Mouse (Mus musculus) stomach, embryonic 16.5 days (tissue): ENCODE data around the gene Sspn. TPM values are rescaled to one million over a fixed set of nuclear protein-coding genes. Genes with fewer than 3 reads are reported as not detected.

Experiments used
- ATAC-seq: fragments of 200-750 bp; cut with Nextera tagmentation; 2 replicates; pipeline ENCODE4 v1.8.0; 2017; ENCODE audit warnings: moderate number of reproducible peaks, moderate TSS enrichment; ENCODE audit not compliant: insufficient read depth, low FRiP score
- H3K27ac ChIP-seq: fragments of 300-500 bp; sonication (generic); 2 replicates; pipeline ENCODE4 v1.5.1; 2014; ENCODE audit warnings: low read length
- H3K27me3 ChIP-seq: fragments of 300-500 bp; sonication (generic); 2 replicates; pipeline ENCODE4 v1.6.1; 2014; ENCODE audit warnings: low read length, control low read depth, mixed read lengths; ENCODE audit not compliant: control insufficient read depth, insufficient read depth
- H3K36me3 ChIP-seq: fragments of 300-500 bp; sonication (generic); 2 replicates; pipeline ENCODE4 v1.6.1; 2014; ENCODE audit warnings: low read length; ENCODE audit not compliant: control insufficient read depth, insufficient read depth
- H3K4me1 ChIP-seq: fragments of 300-500 bp; sonication (generic); 2 replicates; pipeline ENCODE4 v1.6.1; 2014; ENCODE audit warnings: low read length, control low read depth, mixed read lengths; ENCODE audit not compliant: control insufficient read depth, insufficient read depth
- H3K4me2 ChIP-seq: fragments of 300-500 bp; sonication (generic); 2 replicates; pipeline ENCODE4 v1.6.1; 2014; ENCODE audit warnings: low read depth, low read length, mixed read lengths
- H3K4me3 ChIP-seq: fragments of 300-500 bp; sonication (generic); replicated peaks from 2 replicates; pipeline ENCODE4 v1.5.1; 2014; ENCODE audit warnings: mild to moderate bottlenecking, low read length
- H3K9ac ChIP-seq: fragments of 300-500 bp; sonication (generic); 2 replicates; pipeline ENCODE4 v1.6.1; 2014; ENCODE audit warnings: low read length
- H3K9me3 ChIP-seq: fragments of 300-500 bp; sonication (generic); replicated peaks from 2 replicates; pipeline ENCODE4 v1.6.1; 2016; ENCODE audit warnings: low read length, control low read depth; ENCODE audit not compliant: control insufficient read depth
- WGBS: fragments of 180-500 bp; shearing (Covaris S2); extraction: QIAGEN DNeasy Blood & Tissue Kit; methylation state at CpG from one replicate; pipeline ENCODE4 v1.1.7; 2014; 5-methylcytosine and 5-hydroxymethylcytosine counted together
- polyA plus RNA-seq: library from polyadenylated mRNA; unstranded; fragments of >200 nt; fragmentation: Nextera tagmentation; extraction: Ambion mirVana; gene quantifications from 2 replicates; pipeline ENCODE4 v1.2.1, GENCODE M21; 2015

Sspn gene
- polyA plus RNA-seq, 1 experiment from 2014 or later = 17.5 TPM

DNA sequence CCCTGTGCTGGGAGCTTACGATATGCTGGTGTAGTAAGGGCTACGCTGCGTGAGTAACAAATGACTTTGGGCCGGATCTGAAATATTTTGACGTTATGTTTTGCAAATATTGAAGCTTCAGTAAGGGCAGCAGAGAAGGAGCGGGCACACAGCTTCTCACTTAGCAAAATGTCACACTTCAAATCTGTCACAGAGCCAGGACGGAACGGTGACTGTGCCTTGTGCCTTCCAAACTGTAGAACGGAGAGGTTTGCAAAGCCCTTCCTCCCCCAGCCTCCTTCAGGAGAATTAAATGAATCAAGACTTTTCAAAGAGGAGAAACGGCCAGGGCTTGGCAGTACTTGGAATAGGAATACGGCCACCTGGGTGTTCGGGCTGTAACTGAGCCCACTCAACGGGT lies 32.5 kb downstream of the Sspn start:
- no peak overlapping the region for H3K4me2 ChIP-seq
- no peaks in the 10 kb centered on the region for H3K4me1 ChIP-seq
- H3K9ac ChIP-seq = no peak overlapping the region
- H3K27me3 ChIP-seq = no peaks in the 10 kb centered on the region
- ATAC-seq = no peak
- whole genome bisulfite sequencing = 85% methylated on average over 13 of the region's 13 CpGs
- H3K36me3 ChIP-seq = no peaks in the 10 kb centered on the region
- no peak overlapping the region for H3K27ac ChIP-seq
- H3K9me3 ChIP-seq = no peaks in the 10 kb centered on the region
- H3K4me3 ChIP-seq = no peak overlapping the region

DNA sequence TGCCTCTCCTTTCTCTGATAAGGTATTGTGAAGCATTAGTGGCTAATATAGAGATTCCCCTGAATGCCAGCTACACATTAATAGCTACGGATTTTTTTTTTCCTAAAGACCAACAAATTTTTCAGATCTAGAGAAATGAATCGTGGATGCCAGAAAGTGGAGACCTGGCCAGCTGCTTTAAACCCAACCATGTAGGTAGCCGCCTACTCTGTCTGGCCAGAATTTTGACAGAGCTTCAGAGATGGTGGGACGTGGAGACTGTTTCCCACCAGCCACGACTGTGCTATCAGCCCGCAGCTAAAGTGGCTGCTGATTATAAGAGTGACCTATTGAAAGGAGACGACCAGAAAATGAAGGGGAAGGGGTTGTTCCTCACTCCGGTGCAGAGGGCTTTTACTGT lies 36.3 kb downstream of the Sspn start:
- ATAC-seq = no peak

DNA sequence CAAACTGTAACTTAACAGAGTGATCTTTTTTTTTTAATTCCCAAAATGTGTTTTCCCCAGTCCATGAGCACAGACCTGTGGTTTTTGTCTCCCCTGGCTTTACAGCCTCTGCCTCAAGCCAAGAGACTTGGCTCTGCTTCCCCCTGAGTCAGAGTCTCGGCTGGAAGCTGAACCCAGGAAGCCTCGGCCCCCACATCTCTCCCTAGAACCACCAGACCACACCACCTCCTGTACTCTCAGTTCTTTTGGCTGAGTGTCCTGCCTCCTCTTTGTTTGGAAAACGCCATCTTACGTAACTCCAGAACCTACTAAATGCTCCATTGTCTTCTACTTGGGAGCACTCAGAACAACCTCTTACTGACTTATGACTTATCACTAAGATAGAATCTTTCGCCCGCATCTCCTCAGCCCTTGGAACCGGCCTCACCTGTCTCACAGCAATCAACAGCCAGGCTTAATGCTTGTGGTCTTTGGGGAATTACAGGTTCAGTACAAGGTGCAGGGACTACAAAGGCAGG lies 36.9 kb downstream of the Sspn start:
- no peaks in the 10 kb centered on the region for H3K27me3 ChIP-seq
- peak overlapping the region; percentile 59; the same call in 1 of the 2 replicates for H3K27ac ChIP-seq

More for the DNA sequence above, 36.3 kb downstream of the Sspn start:
- Histone ChIP-seq H3K4me3 (no peak overlapping the region), H3K27me3 (no peaks in the 10 kb centered on the region), H3K4me2 (no peak overlapping the region), H3K36me3 (no peaks in the 10 kb centered on the region), H3K4me1 (no peaks in the 10 kb centered on the region), H3K27ac (peak overlapping the region; percentile 59), H3K9me3 (no peaks in the 10 kb centered on the region), H3K9ac (no peak overlapping the region)
- WGBS = 60% methylated on average over 8 of the region's 8 CpGs

DNA sequence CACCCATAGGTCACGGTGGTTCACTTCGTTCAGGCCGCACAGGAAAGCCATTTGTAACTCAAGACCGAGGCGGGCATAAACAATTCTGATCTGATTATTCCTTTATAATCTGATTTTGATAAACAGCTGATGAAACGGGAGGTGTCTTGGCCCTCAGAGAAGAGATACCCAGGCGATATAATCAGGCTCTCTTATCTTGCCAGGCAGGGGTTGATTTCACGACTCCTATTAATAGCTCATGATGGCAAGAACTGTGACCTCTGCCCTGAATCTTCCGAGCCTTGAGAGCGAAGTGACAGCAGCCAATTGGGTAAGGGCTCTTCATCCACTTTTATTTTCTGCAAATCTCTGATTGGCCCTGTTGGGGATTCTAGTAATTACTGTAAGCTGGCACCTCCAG lies 37.4 kb downstream of the Sspn start:
- Histone ChIP-seq H3K36me3 (no peaks in the 10 kb centered on the region), H3K4me2 (no peak overlapping the region), H3K9ac (no peak overlapping the region), H3K4me3 (no peak overlapping the region), H3K9me3 (no peaks in the 10 kb centered on the region), H3K4me1 (no peaks in the 10 kb centered on the region), H3K27ac (no peak overlapping the region), H3K27me3 (no peaks in the 10 kb centered on the region)
- no peak for ATAC-seq
- WGBS = 37% methylated on average over 10 of the region's 10 CpGs

More for the DNA sequence above, 36.9 kb downstream of the Sspn start:
- H3K4me1 ChIP-seq = no peaks in the 10 kb centered on the region
- H3K4me3 ChIP-seq = no peak overlapping the region
- no peak; the same call in 1 of the 2 replicates for ATAC-seq
- no peaks in the 10 kb centered on the region for H3K36me3 ChIP-seq
- H3K4me2 ChIP-seq = no peak overlapping the region
- H3K9ac ChIP-seq = no peak overlapping the region
- WGBS = 40% methylated on average over 7 of the region's 7 CpGs
- H3K9me3 ChIP-seq = no peaks in the 10 kb centered on the region

DNA sequence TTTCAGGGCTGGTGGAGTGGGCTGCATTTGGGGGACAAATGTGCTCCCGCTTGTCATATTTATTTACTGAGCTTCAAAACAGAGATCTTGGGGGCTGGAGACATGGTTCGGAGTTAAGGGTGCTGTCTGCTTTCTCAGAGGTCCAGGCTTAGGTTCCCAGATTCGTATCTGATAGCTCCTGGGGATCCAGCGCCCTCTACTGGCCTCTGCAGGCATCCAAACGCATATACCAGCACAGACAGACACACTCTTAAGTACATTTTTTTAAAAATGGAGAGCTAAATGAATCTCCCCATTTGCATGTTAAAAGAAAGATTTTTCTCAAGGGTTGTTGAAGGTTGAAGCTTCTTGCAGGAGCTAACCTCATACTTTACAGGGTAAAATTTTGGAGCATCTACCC lies 38.1 kb downstream of the Sspn start:
- ATAC-seq = no peak
- no peak overlapping the region for H3K9ac ChIP-seq
- H3K27me3 ChIP-seq = no peaks in the 10 kb centered on the region
- WGBS = 79% methylated on average over 5 of the region's 5 CpGs
- no peaks in the 10 kb centered on the region for H3K36me3 ChIP-seq
- no peak overlapping the region for H3K4me3 ChIP-seq
- no peaks in the 10 kb centered on the region for H3K9me3 ChIP-seq
- H3K4me1 ChIP-seq = no peaks in the 10 kb centered on the region
- H3K27ac ChIP-seq = no peak overlapping the region
- no peak overlapping the region for H3K4me2 ChIP-seq

DNA sequence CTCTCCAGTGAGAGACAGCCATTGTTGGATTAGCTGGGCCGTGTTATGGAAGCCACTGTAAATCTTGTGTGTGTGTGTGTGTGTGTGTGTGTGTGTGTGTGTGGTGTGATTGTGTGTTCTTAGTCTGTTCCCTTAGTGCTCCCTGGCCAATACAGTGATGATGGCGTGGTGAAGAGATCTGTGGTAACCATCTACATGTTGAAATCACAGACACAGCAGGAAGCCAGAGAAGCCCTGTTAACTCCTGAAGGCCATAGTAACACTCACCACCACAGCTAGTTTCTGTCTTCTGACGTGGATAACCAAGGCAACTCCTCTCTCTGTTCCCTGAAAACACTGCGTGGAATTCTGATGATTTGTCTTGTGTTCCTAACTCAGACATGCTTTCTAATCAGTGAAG lies 40.7 kb downstream of the Sspn start:
- no peak for ATAC-seq
- Histone ChIP-seq H3K4me1 (no peaks in the 10 kb centered on the region), H3K27ac (no peak overlapping the region), H3K27me3 (no peaks in the 10 kb centered on the region), H3K36me3 (no peaks in the 10 kb centered on the region), H3K4me2 (no peak overlapping the region), H3K9ac (no peak overlapping the region), H3K4me3 (no peak overlapping the region), H3K9me3 (no peaks in the 10 kb centered on the region)
- WGBS = 85% methylated on average over 4 of the region's 4 CpGs

DNA sequence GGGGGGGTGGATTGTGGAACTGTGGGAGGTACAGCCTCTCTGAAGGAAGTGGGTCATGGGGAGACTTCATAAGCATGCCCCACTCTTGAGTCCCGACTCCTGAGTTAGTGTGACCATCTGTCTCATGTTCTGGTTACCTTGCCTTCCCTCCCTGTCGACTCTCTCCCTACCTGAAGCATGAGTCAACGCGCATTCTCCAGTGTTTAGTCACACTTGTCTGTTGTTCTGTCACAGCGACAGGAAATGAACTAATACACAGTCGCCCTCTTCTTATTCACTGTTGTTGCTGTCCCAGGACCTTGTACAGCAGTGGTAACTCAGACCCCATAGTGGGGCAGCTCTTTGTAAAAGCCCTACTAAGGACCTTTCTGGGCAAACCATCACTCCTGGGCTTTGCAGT lies 41.4 kb downstream of the Sspn start:
- WGBS = 76% methylated on average over 6 of the region's 6 CpGs
- no peaks in the 10 kb centered on the region for H3K4me1 ChIP-seq
- H3K27ac ChIP-seq = no peak overlapping the region
- H3K9ac ChIP-seq = no peak overlapping the region
- ATAC-seq = no peak
- H3K27me3 ChIP-seq = no peaks in the 10 kb centered on the region
- H3K4me2 ChIP-seq = no peak overlapping the region
- H3K9me3 ChIP-seq = no peaks in the 10 kb centered on the region
- H3K36me3 ChIP-seq = no peaks in the 10 kb centered on the region
- H3K4me3 ChIP-seq = no peak overlapping the region

DNA sequence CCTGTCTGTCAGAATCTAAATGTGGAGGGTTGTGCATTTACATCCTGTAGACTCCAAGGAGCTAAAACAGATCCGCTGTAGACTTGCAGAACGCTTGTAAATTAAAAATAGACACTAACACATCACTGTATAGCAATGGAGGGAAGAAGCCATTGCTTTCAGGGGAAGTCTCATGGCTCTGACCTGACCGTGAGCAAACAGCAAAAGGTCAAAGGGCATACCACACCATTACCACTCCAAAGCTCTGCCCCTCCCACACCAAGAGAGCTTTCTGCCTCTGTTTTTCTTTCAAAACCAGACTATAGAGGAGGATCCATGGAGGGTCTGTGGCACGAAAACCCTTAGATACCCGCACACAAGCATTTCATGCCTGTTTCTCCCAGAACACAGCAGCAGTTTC lies 41.9 kb downstream of the Sspn start:
- Histone ChIP-seq H3K27ac (no peak overlapping the region), H3K9ac (no peak overlapping the region), H3K27me3 (no peaks in the 10 kb centered on the region), H3K4me1 (no peaks in the 10 kb centered on the region), H3K9me3 (no peaks in the 10 kb centered on the region), H3K4me2 (no peak overlapping the region), H3K4me3 (no peak overlapping the region), H3K36me3 (no peaks in the 10 kb centered on the region)
- 62% methylated on average over 5 of the region's 5 CpGs for WGBS
- no peak for ATAC-seq

DNA sequence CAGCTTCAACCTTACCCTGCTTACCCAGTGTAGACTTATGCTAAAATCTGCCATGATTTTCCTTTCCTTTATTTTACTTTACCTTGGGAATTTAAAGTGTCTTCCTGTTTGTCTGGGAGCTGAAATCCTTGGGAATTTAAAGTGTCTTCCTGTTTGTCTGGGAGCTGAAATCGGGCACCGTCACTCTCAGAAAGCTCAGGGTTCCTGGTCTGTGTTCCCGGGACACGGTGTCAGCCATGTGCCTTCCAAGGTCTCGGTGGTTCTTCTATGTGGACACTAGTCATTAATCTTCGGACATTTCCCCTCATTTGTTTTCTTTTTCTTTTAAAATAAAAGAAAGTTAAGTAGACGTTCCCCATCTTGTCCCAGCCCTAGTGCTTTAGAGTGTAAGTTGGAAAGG lies 43.3 kb downstream of the Sspn start:
- Histone ChIP-seq H3K4me3 (no peak overlapping the region), H3K9ac (no peak overlapping the region), H3K4me1 (no peaks in the 10 kb centered on the region), H3K27ac (no peak overlapping the region), H3K9me3 (no peaks in the 10 kb centered on the region), H3K36me3 (no peaks in the 10 kb centered on the region), H3K4me2 (no peak overlapping the region), H3K27me3 (no peaks in the 10 kb centered on the region)
- ATAC-seq = no peak
- WGBS = 43% methylated on average over 7 of the region's 7 CpGs

DNA sequence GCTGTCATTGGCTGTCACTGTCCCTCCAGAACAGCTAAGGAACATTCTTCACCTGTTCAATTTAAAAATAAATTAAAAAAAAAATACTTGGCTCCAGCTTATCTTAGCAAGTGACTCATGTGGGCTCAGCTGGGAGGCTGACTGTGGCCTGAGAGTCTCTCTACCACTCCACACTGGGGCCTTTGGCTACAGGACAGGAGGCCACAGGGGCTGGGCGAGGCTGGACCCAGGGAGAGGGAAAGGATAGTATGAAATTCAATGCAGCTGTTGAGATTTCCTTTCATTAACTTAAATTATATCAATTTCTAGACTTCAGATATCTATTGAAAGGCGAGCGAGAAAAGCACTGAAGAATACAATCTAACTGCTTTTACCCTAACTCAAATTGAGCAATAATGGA lies 45.9 kb downstream of the Sspn start:
- WGBS = 87% methylated on average over 3 of the region's 3 CpGs
- no peak overlapping the region for H3K4me3 ChIP-seq
- H3K27me3 ChIP-seq = no peaks in the 10 kb centered on the region
- H3K36me3 ChIP-seq = no peaks in the 10 kb centered on the region
- no peak for ATAC-seq
- no peak overlapping the region for H3K4me2 ChIP-seq
- H3K27ac ChIP-seq = no peak overlapping the region
- H3K9me3 ChIP-seq = no peaks in the 10 kb centered on the region
- H3K4me1 ChIP-seq = no peaks in the 10 kb centered on the region
- no peak overlapping the region for H3K9ac ChIP-seq
